Mouse (Mus musculus): ENCODE results near the gene Frmd6.

Frmd6 gene

GRCm38 (mm10) chr12:70807975-70808374, 17.3 kb upstream of the Frmd6 start:
- DNase-seq (ENCODE audit: low spot score in 2 of 2) = no peak

- no peak for DNase-seq (ENCODE audit: low spot score in 2 of 2)
Observed at GRCm38 (mm10) chr12:70809957-70810356, 15.4 kb upstream of the Frmd6 start.

GRCm38 (mm10) chr12:70811772-70812171, 13.5 kb upstream of the Frmd6 start:
- DNase-seq (ENCODE audit: low spot score in 2 of 2) = no peak

- DNase-seq (ENCODE audit: low spot score in 2 of 2) = no peak
Observed at GRCm38 (mm10) chr12:70812176-70812575, 13.1 kb upstream of the Frmd6 start.

- DNase-seq (ENCODE audit: low spot score in 2 of 2) = no peak
Observed at GRCm38 (mm10) chr12:70812822-70813465, 12.4 kb upstream of the Frmd6 start.

- DNase-seq (ENCODE audit: low spot score in 2 of 2) = no peak
Observed at GRCm38 (mm10) chr12:70816731-70817130, 8.6 kb upstream of the Frmd6 start.

- no peak for DNase-seq (ENCODE audit: low spot score in 2 of 2)
Observed at GRCm38 (mm10) chr12:70824017-70824416, 1.3 kb upstream of the Frmd6 start.

- peak; percentile 38 to 53 for DNase-seq (ENCODE audit: low spot score in 2 of 2)
Observed at GRCm38 (mm10) chr12:70825651-70826317, 470 bp downstream of the Frmd6 start.

- DNase-seq (ENCODE audit: low spot score in 2 of 2) = no peak
Observed at GRCm38 (mm10) chr12:70826318-70827072, 1.2 kb downstream of the Frmd6 start.

- peak in 1 of 2 experiments; percentile 50 for DNase-seq (ENCODE audit: low spot score in 2 of 2)
Observed at GRCm38 (mm10) chr12:70827187-70827900, 2.0 kb downstream of the Frmd6 start.

- no peak for DNase-seq (ENCODE audit: low spot score in 2 of 2)
Observed at GRCm38 (mm10) chr12:70827901-70828271, 2.6 kb downstream of the Frmd6 start.

GRCm38 (mm10) chr12:70830982-70831566, 5.8 kb downstream of the Frmd6 start:
- no peak for DNase-seq (ENCODE audit: low spot score in 2 of 2)

GRCm38 (mm10) chr12:70832216-70832998, 7.1 kb downstream of the Frmd6 start:
- DNase-seq (ENCODE audit: low spot score in 2 of 2) = no peak

- no peak for DNase-seq (ENCODE audit: low spot score in 2 of 2)
Observed at GRCm38 (mm10) chr12:70833050-70833449, 7.7 kb downstream of the Frmd6 start.

- no peak for DNase-seq (ENCODE audit: low spot score in 2 of 2)
Observed at GRCm38 (mm10) chr12:70834043-70834442, 8.7 kb downstream of the Frmd6 start.

GRCm38 (mm10) chr12:70835004-70835403, 9.7 kb downstream of the Frmd6 start:
- no peak for DNase-seq (ENCODE audit: low spot score in 2 of 2)

- DNase-seq (ENCODE audit: low spot score in 2 of 2) = no peak
Observed at GRCm38 (mm10) chr12:70837792-70838321, 12.5 kb downstream of the Frmd6 start.

GRCm38 (mm10) chr12:70845371-70845770, 20.1 kb downstream of the Frmd6 start:
- no peak for DNase-seq (ENCODE audit: low spot score in 2 of 2)

GRCm38 (mm10) chr12:70849024-70849423, 23.7 kb downstream of the Frmd6 start:
- no peak for DNase-seq (ENCODE audit: low spot score in 2 of 2)

- DNase-seq (ENCODE audit: low spot score in 2 of 2) = no peak
Observed at GRCm38 (mm10) chr12:70849517-70850291, 24.4 kb downstream of the Frmd6 start.
